Mouse (Mus musculus): ENCODE measurements around the gene Aff1.

GRCm38 (mm10) chr5:103673611-103674010 lies 18.6 kb upstream of the Aff1 start:
- TF ChIP-seq CTCF (IDR thresholded peaks at IDR 0.05; ENCODE audit: low read depth) (no peak), EP300 (IDR thresholded peaks at IDR 0.05; ENCODE audit: low read depth) (no peak)
